Mouse (Mus musculus): ENCODE results near the gene Zyx.
A peak's percentile ranks its signal among the peaks of the same experiment; 100 is the strongest.

Zyx gene

GRCm38 (mm10) chr6:42350021-42350967 lies 864 bp downstream of the Zyx start:
- no peak for DNase-seq (ENCODE audit: low read depth, low spot score)

GRCm38 (mm10) chr6:42350968-42351775 lies 1.7 kb downstream of the Zyx start:
- no peak for DNase-seq (ENCODE audit: low read depth, low spot score)

- no peak for DNase-seq (ENCODE audit: low read depth, low spot score)
Observed at GRCm38 (mm10) chr6:42351776-42352485, 2.5 kb downstream of the Zyx start.

- DNase-seq (ENCODE audit: low read depth, low spot score) = no peak
Observed at GRCm38 (mm10) chr6:42352486-42352846, 3.0 kb downstream of the Zyx start.

DNA sequence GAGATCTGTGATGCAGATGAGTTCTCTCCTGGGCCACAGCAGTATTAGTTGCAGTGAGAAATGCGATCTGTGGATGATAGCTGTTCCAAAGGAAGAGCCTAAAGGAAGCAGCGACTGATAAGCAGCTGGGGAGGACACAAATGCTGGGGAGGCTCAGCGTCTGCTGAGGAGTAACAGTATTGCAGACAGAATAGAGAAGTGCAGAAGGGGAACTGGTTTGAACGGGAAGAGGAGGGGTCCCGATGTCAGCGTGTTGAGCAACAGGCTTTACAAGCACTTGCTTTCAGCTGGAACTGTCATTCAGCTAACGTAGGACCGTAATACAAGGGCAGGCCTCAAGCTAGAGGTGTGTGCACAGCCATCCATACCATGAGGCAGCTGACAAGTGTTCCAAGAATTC lies 3.8 kb downstream of the Zyx start:
- DNase-seq (ENCODE audit: low read depth, low spot score) = no peak

DNA sequence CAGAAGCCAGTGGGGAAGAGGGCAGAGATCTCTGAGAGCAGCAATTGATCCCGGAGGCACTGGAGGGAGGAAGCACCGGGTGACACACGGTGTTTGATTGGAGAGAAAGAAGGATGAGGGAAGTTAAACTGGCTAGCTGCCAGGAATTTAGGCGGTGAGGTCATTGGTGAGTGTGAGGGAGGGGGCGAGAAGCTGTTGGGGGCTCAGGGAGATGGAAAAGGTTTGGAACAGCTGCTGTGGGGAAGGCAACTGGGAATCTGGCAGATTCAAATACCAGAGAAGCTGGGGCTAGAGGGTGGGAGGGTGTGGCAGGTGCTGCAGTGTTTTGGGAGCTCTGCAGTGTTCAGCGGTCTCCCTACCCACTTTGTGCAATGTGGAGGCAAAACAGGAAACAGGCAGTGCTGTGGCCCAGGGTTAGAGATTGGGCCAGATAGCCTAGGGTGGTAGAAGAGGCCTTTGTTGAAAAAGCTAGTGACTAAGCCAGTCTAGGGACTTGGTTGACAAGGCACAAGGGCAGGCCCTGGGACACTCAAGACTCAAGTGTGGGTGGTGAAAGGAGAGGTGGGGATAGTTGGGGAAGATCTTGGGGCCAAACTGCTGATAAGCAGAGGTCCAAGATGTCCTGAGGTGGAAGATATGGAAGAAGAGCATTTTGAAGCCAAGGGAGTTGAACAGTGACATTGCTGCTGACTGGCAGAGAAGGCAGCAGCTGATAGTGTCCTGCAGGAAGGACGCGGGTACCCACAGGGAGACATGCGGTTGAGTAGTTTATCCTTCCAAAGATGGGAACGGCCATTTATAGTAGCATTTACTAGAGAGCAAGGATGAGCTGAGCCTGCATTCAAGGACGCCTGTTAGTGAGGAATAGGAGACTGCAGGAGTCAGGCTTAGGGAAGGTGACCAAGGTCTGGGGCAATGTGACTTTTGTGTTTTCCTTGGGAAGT lies 4.9 kb downstream of the Zyx start:
- DNase-seq (ENCODE audit: low read depth, low spot score) = peak; percentile 23

DNA sequence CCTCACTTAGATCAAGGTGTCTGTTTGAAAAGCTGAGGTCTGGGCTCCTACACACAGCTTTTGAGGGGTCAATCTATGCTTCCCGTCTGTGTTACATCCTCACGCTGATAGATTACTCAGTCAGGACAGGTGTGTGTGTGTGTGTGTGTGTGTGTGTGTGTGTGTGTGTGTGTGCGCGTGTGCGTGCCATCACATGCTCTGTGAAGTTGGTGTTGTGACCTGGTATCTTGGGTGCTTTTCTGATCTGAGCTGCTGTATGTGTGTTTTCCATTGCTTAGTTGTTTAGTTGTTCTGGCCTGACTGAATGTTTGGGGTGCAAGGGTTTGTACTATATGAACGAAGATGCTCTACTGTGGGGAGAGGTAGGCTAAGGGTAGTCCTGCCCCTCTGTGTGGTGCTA lies 5.9 kb downstream of the Zyx start:
- no peak for DNase-seq (ENCODE audit: low read depth, low spot score)

DNA sequence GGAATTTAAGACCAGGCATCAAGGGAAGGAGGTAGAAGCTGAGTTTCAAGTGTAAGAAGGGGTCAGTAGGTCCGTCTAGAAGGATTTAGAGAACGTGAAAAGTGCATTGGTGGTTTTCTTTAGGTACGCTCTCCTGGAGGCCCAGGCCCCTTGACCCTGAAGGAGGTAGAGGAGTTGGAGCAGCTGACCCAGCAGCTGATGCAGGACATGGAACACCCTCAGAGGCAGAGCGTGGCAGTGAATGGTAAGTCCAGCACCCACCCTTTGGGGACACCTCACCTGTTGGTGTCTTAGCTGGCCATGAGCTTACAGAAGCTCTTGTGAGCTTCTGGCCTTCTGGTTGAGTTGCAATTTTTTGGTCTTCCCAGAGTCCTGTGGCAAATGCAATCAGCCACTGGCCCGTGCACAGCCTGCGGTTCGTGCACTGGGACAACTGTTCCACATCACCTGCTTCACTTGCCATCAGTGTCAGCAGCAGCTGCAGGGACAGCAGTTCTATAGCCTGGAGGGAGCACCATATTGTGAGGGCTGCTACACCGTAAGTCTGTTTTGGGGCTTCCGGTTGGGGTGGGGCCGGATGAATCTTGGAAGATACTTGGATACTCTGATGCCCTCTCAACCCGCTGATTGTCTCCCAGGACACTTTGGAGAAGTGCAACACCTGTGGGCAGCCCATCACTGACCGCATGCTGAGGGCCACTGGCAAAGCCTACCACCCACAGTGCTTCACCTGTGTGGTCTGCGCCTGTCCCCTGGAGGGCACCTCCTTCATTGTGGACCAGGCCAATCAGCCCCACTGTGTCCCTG lies 6.6 kb downstream of the Zyx start:
- DNase-seq (ENCODE audit: low read depth, low spot score) = no peak

- no peak for DNase-seq (ENCODE audit: low read depth, low spot score)
Observed at GRCm38 (mm10) chr6:42356913-42357312, 7.5 kb downstream of the Zyx start.

DNA sequence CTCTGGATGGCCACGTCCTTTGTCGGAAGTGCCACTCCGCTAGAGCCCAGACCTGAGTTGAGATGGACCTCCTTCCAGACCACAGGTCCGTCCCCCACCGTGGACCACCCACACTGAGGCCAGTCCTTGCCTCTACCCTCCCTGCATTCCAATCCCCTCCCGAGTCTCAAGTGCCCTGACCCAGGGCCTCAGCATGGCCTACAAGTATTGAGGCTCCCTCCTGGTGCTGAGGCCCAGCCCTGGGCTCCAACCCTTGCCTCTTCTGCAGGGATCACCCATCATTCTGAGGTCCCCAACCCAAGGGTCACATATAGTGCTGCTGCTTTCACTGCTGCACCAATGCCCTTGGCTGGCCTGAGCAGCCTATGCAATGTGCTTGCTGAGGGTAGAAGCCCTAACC lies 8.5 kb downstream of the Zyx start:
- no peak for DNase-seq (ENCODE audit: low read depth, low spot score)

DNA sequence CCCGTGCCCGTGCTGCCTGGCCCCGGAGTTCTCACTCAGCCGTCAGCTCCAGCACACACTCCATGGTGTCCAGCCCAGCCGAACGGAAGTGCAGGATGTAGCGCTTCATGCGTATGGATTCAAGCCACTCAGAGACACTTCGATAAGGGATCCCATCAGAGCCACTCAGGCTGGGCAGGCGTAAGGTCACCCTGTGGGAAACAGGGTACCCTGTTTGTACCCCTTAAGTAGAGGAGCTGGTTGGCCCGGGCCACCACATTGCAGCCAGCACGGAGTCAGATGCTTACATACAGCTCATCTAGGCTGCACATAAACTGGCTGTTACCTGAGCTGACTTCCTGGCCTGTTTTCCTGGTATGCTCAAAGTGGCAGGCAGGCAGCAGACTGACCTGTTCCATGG lies 9.5 kb downstream of the Zyx start:
- DNase-seq (ENCODE audit: low read depth, low spot score) = no peak

DNA sequence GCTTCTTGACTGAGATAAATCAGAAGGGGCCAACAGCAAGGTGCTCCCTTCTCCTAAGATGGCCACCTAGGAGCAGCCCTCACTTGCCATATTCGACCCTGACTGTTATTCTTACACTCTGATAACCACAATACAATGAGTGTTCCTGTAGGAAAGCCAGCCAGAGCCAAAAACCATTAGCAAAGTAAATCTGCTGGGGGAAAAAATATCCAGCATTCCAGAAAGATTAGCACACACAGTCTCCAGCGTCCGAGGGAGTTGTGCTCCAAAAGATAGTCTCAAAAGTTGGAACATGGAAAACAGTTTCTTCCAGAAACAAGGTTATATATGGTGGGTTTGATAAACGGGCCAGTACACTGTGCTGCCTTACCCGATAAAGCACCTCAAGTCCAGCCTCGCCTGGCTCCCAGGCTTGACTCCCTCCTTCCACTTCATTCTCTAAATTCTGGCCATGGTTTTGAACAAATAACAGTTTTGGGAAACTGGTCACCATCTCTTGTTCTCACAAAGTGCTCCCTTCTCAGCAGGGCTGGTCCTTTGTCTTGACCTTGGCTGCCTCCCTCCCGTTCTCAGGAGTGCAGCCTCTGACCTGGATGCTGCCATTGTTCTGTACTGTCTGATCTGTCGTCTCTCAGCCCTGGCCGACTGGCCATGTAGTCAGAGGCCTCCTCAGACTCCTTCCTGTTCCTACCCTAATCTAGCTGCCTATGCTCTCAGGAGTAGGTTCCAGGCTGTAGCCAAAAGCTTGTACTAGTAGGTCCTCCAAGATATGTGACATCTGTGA lies 10.1 kb downstream of the Zyx start:
- DNase-seq (ENCODE audit: low read depth, low spot score) = no peak

- DNase-seq (ENCODE audit: low read depth, low spot score) = no peak
Observed at GRCm38 (mm10) chr6:42360231-42360840, 10.9 kb downstream of the Zyx start.

DNA sequence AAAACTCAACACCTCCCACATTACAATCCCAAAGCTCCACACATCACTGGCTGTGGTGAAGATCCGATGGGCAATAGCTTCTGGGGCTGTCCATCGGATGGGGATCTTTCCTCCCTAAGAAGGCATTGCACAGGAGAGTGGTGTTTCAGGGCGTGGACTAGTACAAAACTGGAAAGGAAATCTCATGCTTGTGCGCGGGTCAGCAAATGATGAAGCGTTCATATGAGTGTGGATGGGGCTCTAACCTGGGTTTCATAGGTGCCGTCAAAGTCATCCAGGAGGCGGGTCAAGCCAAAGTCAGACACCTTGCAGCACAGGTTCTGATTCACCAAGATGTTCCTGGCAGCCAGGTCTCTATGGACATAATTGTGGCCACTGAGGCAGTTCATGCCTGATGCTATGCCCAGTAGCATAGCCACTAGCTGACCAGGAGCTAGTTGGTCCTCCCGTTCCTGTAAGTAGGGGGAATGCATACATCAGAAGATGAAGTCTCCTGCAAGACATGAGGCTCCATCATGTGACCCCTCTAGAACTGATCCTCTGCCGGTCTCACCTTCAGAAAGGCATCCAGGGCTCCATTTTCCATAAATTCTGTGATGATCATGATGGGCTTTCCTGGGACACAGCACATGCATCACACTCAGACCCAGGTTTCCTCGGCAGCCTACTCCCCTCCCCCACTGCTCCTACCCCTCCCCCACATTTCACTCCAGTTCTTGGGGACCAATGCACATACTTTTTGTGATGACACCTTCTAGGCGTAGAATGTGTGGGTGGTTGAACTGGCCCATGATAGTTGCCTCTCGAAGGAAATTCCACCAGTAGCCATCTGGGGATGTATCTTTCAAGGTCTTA lies 11.8 kb downstream of the Zyx start:
- DNase-seq (ENCODE audit: low read depth, low spot score) = no peak

DNA sequence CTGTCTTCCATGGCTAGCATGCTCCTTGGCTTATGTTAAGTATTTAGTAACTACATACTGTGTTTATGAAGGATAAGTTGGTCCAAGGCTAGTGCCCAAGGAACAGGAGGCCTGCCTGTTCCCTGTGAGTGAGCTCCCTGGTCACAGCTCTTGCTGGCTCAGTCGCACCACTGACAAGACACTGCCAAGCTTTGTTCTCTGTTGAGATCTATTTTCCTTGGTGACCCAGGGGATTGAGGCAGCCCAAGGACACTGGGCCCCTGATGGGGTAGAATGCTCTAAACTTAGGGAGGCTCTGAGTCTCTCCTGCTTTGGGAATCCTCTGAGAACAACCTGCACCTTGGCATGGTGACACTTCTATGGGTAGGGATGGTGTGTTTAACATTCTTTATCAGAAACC lies 12.6 kb downstream of the Zyx start:
- DNase-seq (ENCODE audit: low read depth, low spot score) = no peak

- no peak for DNase-seq (ENCODE audit: low read depth, low spot score)
Observed at GRCm38 (mm10) chr6:42362497-42362896, 13.1 kb downstream of the Zyx start.

DNA sequence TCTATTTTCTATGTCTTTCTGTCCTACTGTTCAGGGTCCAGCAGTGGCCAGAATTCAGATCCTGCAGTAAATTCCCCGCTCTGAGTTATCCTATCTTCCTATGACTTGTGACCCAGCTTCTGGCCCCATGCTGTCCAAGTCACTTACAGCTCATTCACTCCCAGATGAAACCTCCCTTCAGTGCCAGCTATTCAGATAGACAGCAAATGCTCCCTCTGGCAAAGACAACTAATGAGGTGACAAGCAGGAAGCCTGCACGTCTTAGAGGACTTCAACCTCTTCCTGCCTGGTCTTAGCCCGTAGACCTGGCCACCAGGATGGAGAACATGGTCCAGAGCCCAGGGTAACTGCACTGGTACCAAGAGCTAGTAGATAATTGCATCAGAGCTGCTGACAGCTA lies 13.5 kb downstream of the Zyx start:
- DNase-seq (ENCODE audit: low read depth, low spot score) = no peak

DNA sequence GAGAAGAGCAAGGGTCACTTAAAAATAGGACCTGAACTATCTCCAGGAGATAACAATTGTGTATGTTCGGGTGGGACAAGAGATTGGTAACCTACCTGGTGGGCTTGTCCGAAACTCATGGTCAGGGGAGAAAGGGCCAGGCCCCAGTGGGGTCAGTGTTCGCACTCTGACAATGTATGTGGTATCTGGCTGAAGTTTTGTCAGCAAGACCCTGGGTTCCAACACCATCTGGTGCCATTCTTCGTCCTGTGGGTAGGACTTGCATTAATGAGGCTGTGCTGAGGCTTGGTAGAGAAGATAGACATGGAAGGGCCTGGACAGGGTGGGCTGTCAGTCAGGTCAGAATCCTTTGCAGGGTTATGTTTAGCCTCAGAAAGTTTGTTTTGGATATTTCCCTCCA lies 14.6 kb downstream of the Zyx start:
- DNase-seq (ENCODE audit: low read depth, low spot score) = no peak

Data from CD4-positive, CD25-positive, alpha-beta regulatory T cell, adult 2 months (primary cell).